Mouse (Mus musculus) cerebellum, adult 2 months (tissue): ENCODE measurements at regions not wholly inside any gene's neighbourhood (a gene's known extent, or its start where the extent isn't known, plus 50 kb on each side); places are given as distances from the start of the nearest gene placed in this dataset.
"Not testable (repeated sequence)": the region's sequence is repeated elsewhere in the genome, so short reads cannot be mapped to it uniquely, and the experiment has no call there.

Experiments used
- DNase-seq, 2 experiments: peaks; one replicate each; pipeline ENCODE4 v3.0.0; 2021
- H3K27ac ChIP-seq: fragments of 200-500 bp; 2 replicates; pipeline ENCODE4 v1.5.1; 2012; ENCODE audit warnings: low read length, control low read depth, inconsistent platforms; ENCODE audit not compliant: insufficient read depth
- H3K27me3 ChIP-seq: fragments of 200-500 bp; 2 replicates; pipeline ENCODE4 v1.6.1; 2012; ENCODE audit warnings: inconsistent platforms, mild to moderate bottlenecking, low read length, moderate library complexity; ENCODE audit not compliant: control insufficient read depth, insufficient read depth
- H3K4me1 ChIP-seq: fragments of 200-500 bp; 2 replicates; pipeline ENCODE4 v1.6.1; 2011; ENCODE audit warnings: low read length; ENCODE audit not compliant: control insufficient read depth, insufficient read depth
- H3K4me3 ChIP-seq: fragments of 200-500 bp; replicated peaks from 2 replicates; pipeline ENCODE3; 2011; ENCODE audit warnings: mild to moderate bottlenecking, low read depth, low read length, control low read depth; ENCODE audit not compliant: insufficient read depth
- CTCF ChIP-seq: fragments of 200-500 bp; IDR thresholded peaks from 2 replicates; pipeline ENCODE4 v1.5.1; 2011; ENCODE audit warnings: low read depth, mild to moderate bottlenecking, control low read depth, low read length, moderate library complexity, borderline replicate concordance; ENCODE audit not compliant: insufficient read depth
- POLR2A ChIP-seq: fragments of 200-500 bp; IDR thresholded peaks from 2 replicates; pipeline ENCODE4 v1.6.1; 2011; ENCODE audit warnings: low read length, control low read depth, borderline replicate concordance; ENCODE audit not compliant: insufficient read depth
- whole genome bisulfite sequencing: fragments of 180-500 bp; shearing (Covaris S2); methylation state at CpG from one replicate; pipeline ENCODE4 v1.1.7; 2018; 5-methylcytosine and 5-hydroxymethylcytosine counted together

DNA sequence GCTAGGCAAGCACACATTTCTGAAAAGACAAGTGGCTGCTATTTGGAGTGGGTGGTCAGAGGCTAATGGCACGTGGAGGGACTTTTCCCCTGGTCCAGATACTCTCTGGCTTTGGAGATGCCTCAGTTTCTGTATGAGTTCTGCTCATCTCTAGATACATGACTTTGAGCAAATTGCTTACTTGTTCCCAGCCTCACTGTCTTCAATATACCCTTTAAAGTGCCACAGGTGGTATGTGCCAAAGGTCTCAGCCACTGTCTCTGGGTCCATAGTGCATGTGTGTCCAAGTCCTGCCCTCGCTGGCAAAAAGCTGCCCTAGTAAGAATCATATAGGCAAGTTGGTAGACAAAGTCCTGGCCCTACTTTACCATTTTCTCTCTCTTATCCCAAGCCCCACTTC lies 291.5 kb downstream of the Dysf start:
- H3K27me3 ChIP-seq: no peaks in the 10 kb centered on the region
- TF ChIP-seq POLR2A: no peak
- no peak for TF ChIP-seq CTCF
- no peak overlapping the region for H3K4me3 ChIP-seq
- WGBS: 91% methylated on average over 2 of the region's 2 CpGs
- DNase-seq: no peak
- peaks cover 4% of the 10 kb centered on the region for H3K4me1 ChIP-seq
- H3K27ac ChIP-seq: no peak overlapping the region

DNA sequence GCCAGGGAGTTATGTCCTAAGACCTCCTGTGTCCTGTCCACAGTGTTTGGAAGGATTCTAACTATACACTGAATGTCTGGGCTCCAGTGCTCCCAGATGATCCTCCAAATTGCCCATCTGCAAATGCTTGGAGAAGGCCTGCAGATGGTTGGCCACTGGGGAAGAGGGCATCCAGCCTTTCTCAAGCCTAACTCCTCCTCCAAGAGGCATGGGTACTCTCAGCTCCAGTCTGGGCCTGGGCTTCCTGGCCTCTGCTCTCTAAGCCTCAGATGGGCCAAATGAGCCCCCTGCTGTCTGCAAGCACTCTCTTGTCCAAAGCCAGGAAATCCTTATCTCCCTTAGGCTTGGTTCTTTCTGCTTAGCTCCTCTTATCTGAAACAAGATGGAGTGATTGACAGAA lies 290.8 kb downstream of the Dysf start:
- H3K4me1 ChIP-seq: no peaks in the 10 kb centered on the region
- no peaks in the 10 kb centered on the region for H3K27me3 ChIP-seq
- H3K4me3 ChIP-seq: no peak overlapping the region
- no peak overlapping the region for H3K27ac ChIP-seq
- no peak for TF ChIP-seq POLR2A
- DNase-seq: no peak

DNA sequence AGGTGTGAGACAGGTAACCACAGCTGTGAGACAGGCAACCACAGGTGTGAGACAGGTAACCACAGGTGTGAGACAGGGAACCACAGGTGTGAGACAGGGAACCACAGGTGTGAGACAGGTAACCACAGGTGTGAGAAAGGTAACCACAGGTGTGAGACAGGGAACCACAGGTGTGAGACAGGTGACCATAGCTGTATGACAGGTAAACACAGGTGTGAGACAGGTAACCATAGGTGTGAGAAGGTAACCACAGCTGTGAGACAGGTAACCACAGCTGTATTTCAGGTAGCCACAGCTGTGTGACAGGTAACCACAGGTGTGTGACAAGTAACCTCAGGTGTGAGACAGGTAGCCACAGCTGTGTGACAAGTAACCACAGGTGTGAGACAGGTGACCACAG lies 265.5 kb downstream of the Dysf start:
- H3K27me3 ChIP-seq, DNase-seq, H3K4me3 ChIP-seq: not testable (repeated sequence)

DNA sequence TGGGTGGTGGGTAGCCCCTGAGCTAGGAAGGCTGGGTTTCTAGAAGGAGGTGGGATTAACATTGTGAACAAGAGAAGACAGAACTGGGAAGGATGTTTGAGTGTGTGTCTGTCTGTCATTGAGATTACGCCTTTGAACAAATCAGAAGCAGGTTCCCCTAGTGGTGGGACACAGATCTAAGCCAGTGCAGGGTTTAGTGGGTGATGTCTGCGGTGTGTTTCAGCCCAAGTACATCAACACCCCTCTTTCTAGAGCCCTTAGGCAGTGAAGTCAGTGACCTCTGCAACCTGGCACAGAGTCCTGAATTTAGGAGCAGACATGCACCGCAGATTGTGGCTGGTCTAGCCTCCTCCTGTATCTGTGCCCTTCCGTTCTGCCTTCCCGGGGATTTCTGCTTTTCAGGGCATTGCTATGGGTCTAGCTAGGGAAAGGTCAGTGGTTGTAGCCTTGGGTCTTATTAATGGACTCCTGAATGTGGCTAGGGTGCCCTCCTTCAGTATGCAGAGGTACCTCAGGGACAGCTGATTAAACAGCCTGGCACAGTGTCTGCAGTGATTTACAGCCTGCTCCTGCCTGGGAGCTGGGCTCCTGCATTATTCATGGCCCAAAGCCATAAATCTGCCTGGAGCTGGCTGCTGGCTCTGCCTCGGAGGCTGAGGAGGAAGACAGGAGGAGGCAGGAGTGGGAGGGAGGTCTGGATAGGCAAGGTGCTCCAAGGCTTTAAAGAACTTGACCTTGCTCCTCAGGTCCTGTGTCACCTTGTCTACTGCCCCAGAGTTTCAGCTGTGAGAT lies 264.3 kb downstream of the Dysf start:
- peak in 1 of 2 experiments; percentile 52 for DNase-seq

More for the DNA sequence above, 265.5 kb downstream of the Dysf start:
- H3K4me1 ChIP-seq, H3K27ac ChIP-seq: not testable (repeated sequence)

DNA sequence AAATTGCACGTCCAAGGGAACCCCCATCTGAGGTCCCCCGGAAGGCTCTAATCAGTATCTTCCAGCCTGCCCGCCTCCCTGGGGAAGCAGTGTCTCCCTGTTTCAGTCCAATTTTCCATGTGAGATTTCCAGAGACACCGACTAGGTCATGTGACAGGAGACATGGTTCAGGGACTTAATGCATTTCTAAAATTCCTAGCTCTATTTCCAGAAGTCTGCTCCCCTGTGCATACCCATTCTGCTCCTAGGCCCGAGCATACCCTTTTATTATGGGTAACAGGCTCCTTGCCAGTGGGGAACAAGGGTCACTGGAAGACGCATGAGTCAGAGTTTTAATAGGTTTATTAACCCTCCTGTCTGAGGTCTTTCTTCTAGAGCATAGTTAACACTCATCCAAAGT lies 263.6 kb downstream of the Dysf start:
- Histone ChIP-seq H3K27ac (no peak overlapping the region), H3K27me3 (no peaks in the 10 kb centered on the region), H3K4me1 (peaks cover 3% of the 10 kb centered on the region; the same call in 1 of the 2 replicates), H3K4me3 (no peak overlapping the region)
- no peak for DNase-seq
- WGBS: 89% methylated on average over 6 of the region's 6 CpGs
- no peak for TF ChIP-seq CTCF
- TF ChIP-seq POLR2A: no peak

More for the DNA sequence above, 264.3 kb downstream of the Dysf start:
- Histone ChIP-seq H3K4me1 (peaks cover 3% of the 10 kb centered on the region; the same call in 1 of the 2 replicates), H3K4me3 (no peak overlapping the region), H3K27ac (no peak overlapping the region), H3K27me3 (no peaks in the 10 kb centered on the region)
- TF ChIP-seq CTCF: no peak
- WGBS: 55% methylated on average over 6 of the region's 6 CpGs

DNA sequence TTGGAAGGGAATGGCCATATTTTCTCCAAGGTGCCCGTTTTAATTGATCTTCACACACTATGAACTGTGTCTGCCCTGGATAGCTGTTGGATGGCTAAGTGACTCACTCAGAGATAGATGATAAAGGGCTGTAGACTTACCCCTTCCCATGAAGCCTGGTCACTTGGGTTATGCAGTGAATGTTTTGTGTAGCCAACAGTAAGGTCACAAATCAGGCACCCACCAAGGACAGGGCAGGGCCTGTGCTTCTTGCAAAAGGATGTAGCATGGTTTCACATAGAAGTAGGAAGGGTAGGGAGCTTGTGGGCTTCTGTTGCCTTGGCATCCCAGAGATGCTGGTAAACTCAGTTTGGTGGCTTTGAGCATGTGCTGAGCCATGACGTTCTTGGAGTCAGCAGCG lies 263.1 kb downstream of the Dysf start:
- H3K27ac ChIP-seq: no peak overlapping the region
- TF ChIP-seq POLR2A (no peak), CTCF (no peak)
- 95% methylated on average over 3 of the region's 3 CpGs for WGBS
- peaks cover 4% of the 10 kb centered on the region for H3K4me1 ChIP-seq
- H3K27me3 ChIP-seq: no peaks in the 10 kb centered on the region
- no peak overlapping the region for H3K4me3 ChIP-seq
- DNase-seq: no peak

DNA sequence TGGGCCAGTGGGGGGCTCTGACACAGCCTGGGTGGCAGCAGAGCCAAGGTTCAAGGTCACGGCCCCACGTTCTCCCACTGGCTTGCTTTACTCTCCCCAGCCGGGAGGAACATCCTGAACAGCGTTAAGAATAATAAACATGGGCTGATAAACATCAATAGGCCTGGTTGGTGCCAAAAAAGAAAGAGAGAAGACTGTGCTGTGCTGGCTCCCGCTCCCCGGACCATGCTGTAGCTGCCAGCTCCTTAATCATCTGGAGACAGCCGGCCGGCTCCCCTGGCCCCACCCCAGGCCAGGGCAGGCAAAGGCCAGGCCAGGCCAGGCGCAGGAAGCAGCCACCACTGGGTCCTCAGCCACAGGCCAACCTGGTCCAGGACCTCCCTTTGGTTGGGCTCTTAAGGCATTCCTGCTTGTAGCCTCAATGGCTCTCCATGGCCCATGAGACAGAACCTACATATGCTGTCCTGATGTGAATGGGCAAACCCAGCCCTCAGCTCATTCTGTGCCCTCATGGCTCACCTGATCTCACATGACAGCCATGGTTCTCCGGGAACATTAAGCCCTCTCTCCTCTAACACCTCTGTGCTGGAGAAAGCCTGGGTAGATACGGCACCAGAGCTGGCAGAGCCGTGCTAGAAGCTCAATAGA lies 262.3 kb downstream of the Dysf start:
- no peaks in the 10 kb centered on the region for H3K27me3 ChIP-seq
- H3K4me3 ChIP-seq: no peak overlapping the region
- 64% methylated on average over 12 of the region's 12 CpGs for WGBS
- DNase-seq: no peak
- H3K27ac ChIP-seq: no peak overlapping the region
- H3K4me1 ChIP-seq: peaks cover 7% of the 10 kb centered on the region
- TF ChIP-seq CTCF: no peak
- no peak for TF ChIP-seq POLR2A

DNA sequence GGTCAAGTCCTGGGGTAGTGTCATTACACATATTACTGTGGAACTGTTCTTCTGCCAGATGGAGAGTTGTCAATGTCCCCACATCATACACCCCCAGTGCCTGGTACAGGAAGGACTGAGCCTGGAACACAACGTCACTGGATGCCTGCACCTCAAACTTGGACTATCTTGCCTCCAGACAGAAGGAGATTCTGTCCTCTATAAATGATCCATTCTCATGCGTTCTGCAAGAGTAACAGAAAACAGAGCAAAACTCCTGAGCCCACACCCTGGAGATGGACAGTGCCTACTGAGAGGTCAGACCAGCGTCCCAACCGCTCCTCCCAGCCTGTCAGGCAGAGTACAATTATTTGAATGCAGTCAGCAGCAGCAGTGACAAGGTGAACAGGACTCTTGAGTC lies 261.1 kb downstream of the Dysf start:
- 91% methylated on average over 4 of the region's 4 CpGs for WGBS
- no peak for DNase-seq
- Histone ChIP-seq H3K4me3 (no peak overlapping the region), H3K27ac (no peak overlapping the region), H3K4me1 (peaks cover 7% of the 10 kb centered on the region), H3K27me3 (no peaks in the 10 kb centered on the region)
- TF ChIP-seq POLR2A: no peak
- no peak for TF ChIP-seq CTCF
